Mouse (Mus musculus): ENCODE measurements around the gene Dnaaf5. TPM values are rescaled to one million over a fixed set of nuclear protein-coding genes. Genes with fewer than 3 reads are reported as not detected.

Dnaaf5 gene
- total RNA-seq, 2 experiments from 2014 or later: 7.8 to 8.3 TPM

- no peak for ATAC-seq (replicated peaks; ENCODE audit: poor library complexity, severe bottlenecking)
Observed at GRCm38 (mm10) chr5:139220610-139221009, 70.6 kb downstream of the Dnaaf5 start.

GRCm38 (mm10) chr5:139223331-139223730, 73.3 kb downstream of the Dnaaf5 start:
- ATAC-seq (replicated peaks; ENCODE audit: poor library complexity, severe bottlenecking): no peak

- ATAC-seq (replicated peaks; ENCODE audit: poor library complexity, severe bottlenecking): no peak
Observed at GRCm38 (mm10) chr5:139227236-139227635, 77.2 kb downstream of the Dnaaf5 start.

GRCm38 (mm10) chr5:139227645-139228044, 77.6 kb downstream of the Dnaaf5 start:
- no peak for ATAC-seq (replicated peaks; ENCODE audit: poor library complexity, severe bottlenecking)

GRCm38 (mm10) chr5:139228318-139228717, 78.3 kb downstream of the Dnaaf5 start:
- no peak for ATAC-seq (replicated peaks; ENCODE audit: poor library complexity, severe bottlenecking)

GRCm38 (mm10) chr5:139229716-139230115, 79.7 kb downstream of the Dnaaf5 start:
- ATAC-seq (replicated peaks; ENCODE audit: poor library complexity, severe bottlenecking): no peak

- ATAC-seq (replicated peaks; ENCODE audit: poor library complexity, severe bottlenecking): no peak
Observed at GRCm38 (mm10) chr5:139232083-139232482, 82.1 kb downstream of the Dnaaf5 start.

GRCm38 (mm10) chr5:139234423-139234822, 84.4 kb downstream of the Dnaaf5 start:
- no peak for ATAC-seq (replicated peaks; ENCODE audit: poor library complexity, severe bottlenecking)

Other genes with a start within 250 kb of the Dnaaf5 start
- 0.34 TPM in 1 of 2 replicates, not detected in the other for gene Pdgfa, start 152.9 kb upstream of the Dnaaf5 start, total RNA-seq (2014; fragmentation: Nextera tagmentation)
- not detected in 2 replicates for gene Pdgfa, start 152.9 kb upstream of the Dnaaf5 start, total RNA-seq (2017)
- gene Prkar1b, start 222 bp upstream of the Dnaaf5 start, total RNA-seq (2014; fragmentation: Nextera tagmentation): 1.4 TPM in 1 of 2 replicates, not detected in the other
- 0.10 and 0.17 TPM in 2 replicates for gene Prkar1b, start 222 bp upstream of the Dnaaf5 start, total RNA-seq (2017)
- gene Sun1, start 50.4 kb downstream of the Dnaaf5 start, total RNA-seq (2014; fragmentation: Nextera tagmentation): 33.4 and 43.0 TPM in 2 replicates
- 23.3 and 33.9 TPM in 2 replicates for gene Sun1, start 50.4 kb downstream of the Dnaaf5 start, total RNA-seq (2017)
- gene Get4, start 102.1 kb downstream of the Dnaaf5 start, total RNA-seq (2014; fragmentation: Nextera tagmentation): 43.8 and 51.8 TPM in 2 replicates
- 17.9 and 30.5 TPM in 2 replicates for gene Get4, start 102.1 kb downstream of the Dnaaf5 start, total RNA-seq (2017)
- 46.5 and 63.5 TPM in 2 replicates for gene Adap1, start 175.4 kb downstream of the Dnaaf5 start, total RNA-seq (2014; fragmentation: Nextera tagmentation)
- gene Adap1, start 175.4 kb downstream of the Dnaaf5 start, total RNA-seq (2017): 39.4 and 53.9 TPM in 2 replicates
- 29.2 and 60.1 TPM in 2 replicates for gene Cox19, start 201.2 kb downstream of the Dnaaf5 start, total RNA-seq (2014; fragmentation: Nextera tagmentation)
- gene Cox19, start 201.2 kb downstream of the Dnaaf5 start, total RNA-seq (2017): 31.4 and 35.9 TPM in 2 replicates
- not detected in 2 replicates for gene Cyp2w1, start 202.4 kb downstream of the Dnaaf5 start, total RNA-seq (2014; fragmentation: Nextera tagmentation)
- not detected in 2 replicates for gene Cyp2w1, start 202.4 kb downstream of the Dnaaf5 start, total RNA-seq (2017)
- gene Gpr146, start 227.5 kb downstream of the Dnaaf5 start, total RNA-seq (2014; fragmentation: Nextera tagmentation): 5.0 and 7.3 TPM in 2 replicates
- gene Gpr146, start 227.5 kb downstream of the Dnaaf5 start, total RNA-seq (2017): 4.0 and 5.4 TPM in 2 replicates

Data from granulocyte monocyte progenitor cell, adult 5-6 weeks (primary cell).